Mouse (Mus musculus) embryonic facial prominence, embryonic 12.5 days (tissue): Measurements from ENCODE around the gene Pkd2. TPM values are rescaled to one million over a fixed set of nuclear protein-coding genes. Genes with fewer than 3 reads are reported as not detected.
"Not testable (repeated sequence)": the region's sequence is repeated elsewhere in the genome, so short reads cannot be mapped to it uniquely, and the experiment has no call there.

Source experiments
- ATAC-seq: fragments of 200-750 bp; cut with Nextera tagmentation; 2 replicates; pipeline ENCODE4 v1.8.0; 2017; ENCODE audit not compliant: insufficient number of reproducible peaks, insufficient read depth, low FRiP score, low TSS enrichment
- H3K27ac ChIP-seq: fragments of 300-500 bp; sonication (generic); 2 replicates; pipeline ENCODE4 v1.5.1; 2016; ENCODE audit warnings: mild to moderate bottlenecking
- H3K27me3 ChIP-seq: fragments of 300-500 bp; sonication (generic); 2 replicates; pipeline ENCODE4 v1.6.1; 2016; ENCODE audit warnings: mild to moderate bottlenecking, moderate library complexity
- H3K36me3 ChIP-seq: fragments of 300-500 bp; sonication (generic); 2 replicates; pipeline ENCODE4 v1.6.1; 2016; ENCODE audit warnings: mild to moderate bottlenecking
- H3K4me1 ChIP-seq: fragments of 300-500 bp; sonication (generic); 2 replicates; pipeline ENCODE4 v1.6.1; 2016
- H3K4me2 ChIP-seq: fragments of 300-500 bp; sonication (generic); replicated peaks from 2 replicates; pipeline ENCODE4 v1.6.1; 2016; ENCODE audit warnings: mild to moderate bottlenecking, moderate library complexity
- H3K4me3 ChIP-seq: fragments of 300-500 bp; sonication (generic); 2 replicates; pipeline ENCODE4 v1.5.1; 2016; ENCODE audit warnings: mild to moderate bottlenecking
- H3K9ac ChIP-seq: fragments of 300-500 bp; sonication (generic); 2 replicates; pipeline ENCODE4 v1.6.1; 2016; ENCODE audit warnings: mild to moderate bottlenecking, moderate library complexity
- H3K9me3 ChIP-seq: fragments of 300-500 bp; sonication (generic); 2 replicates; pipeline ENCODE4 v1.6.1; 2016; ENCODE audit warnings: mild to moderate bottlenecking, moderate library complexity
- WGBS: fragments of 180-500 bp; shearing (Covaris S2); methylation state at CpG from one replicate; pipeline ENCODE4 v1.1.7; 2016; 5-methylcytosine and 5-hydroxymethylcytosine counted together
- polyA plus RNA-seq: library from polyadenylated mRNA; unstranded; fragments of >200 nt; fragmentation: Nextera tagmentation; extraction: Ambion mirVana; gene quantifications from 2 replicates; pipeline ENCODE4 v1.2.1, GENCODE M21; 2016

Pkd2 gene
- polyA plus RNA-seq, 1 experiment from 2014 or later: 35.2 TPM

DNA sequence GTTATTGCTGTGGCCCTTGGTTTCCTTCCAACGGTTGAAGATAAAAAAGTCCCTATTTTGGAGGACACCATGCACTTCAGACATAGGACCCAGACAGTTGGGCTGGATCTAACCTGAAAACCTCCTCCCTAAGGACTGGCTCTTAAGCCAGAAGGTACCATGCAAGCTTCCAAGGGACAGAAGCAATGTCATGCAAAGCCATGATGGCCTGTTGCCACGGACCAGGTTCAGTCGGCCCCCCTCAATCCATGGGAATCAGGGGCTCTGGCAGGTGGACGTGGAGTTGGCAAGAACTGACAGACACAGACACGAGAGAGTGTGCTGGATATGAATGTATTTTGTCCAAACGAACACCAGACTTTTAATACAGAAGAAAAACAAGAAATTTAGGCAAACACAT, 16.9 kb upstream of the Pkd2 start:
- no peak overlapping the region for H3K27ac ChIP-seq
- 66% methylated on average over 6 of the region's 6 CpGs for WGBS
- H3K4me3 ChIP-seq: no peak overlapping the region
- H3K9ac ChIP-seq: no peak overlapping the region
- H3K36me3 ChIP-seq: no peaks in the 10 kb centered on the region
- H3K27me3 ChIP-seq: no peaks in the 10 kb centered on the region
- ATAC-seq: no peak
- no peak overlapping the region for H3K4me2 ChIP-seq
- H3K9me3 ChIP-seq: no peaks in the 10 kb centered on the region
- H3K4me1 ChIP-seq: no peaks in the 10 kb centered on the region

DNA sequence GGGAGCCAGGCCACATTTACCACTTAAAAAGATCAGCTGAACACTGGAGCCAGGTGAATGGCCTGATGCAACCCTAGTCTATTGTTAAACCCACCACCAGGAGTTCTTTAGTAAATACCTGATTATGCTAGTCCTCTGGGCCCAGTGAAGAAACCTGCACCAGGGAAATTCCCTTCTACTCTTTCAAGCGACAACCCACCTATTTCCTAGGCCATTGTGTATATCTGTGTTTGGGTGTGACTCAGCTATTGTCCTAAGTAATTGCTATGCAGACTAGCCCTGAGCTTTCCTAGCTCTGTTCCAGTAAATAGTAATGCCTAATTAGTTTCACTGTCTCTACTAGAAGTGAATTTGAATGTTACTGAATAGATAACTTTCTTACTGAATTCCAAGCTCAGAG, 16.4 kb upstream of the Pkd2 start:
- H3K36me3 ChIP-seq: no peaks in the 10 kb centered on the region
- ATAC-seq: no peak
- H3K9ac ChIP-seq: no peak overlapping the region
- 65% methylated on average over 1 of the region's 1 CpGs for WGBS
- no peaks in the 10 kb centered on the region for H3K9me3 ChIP-seq
- no peaks in the 10 kb centered on the region for H3K4me1 ChIP-seq
- H3K4me3 ChIP-seq: no peak overlapping the region
- no peaks in the 10 kb centered on the region for H3K27me3 ChIP-seq
- no peak overlapping the region for H3K27ac ChIP-seq
- H3K4me2 ChIP-seq: no peak overlapping the region

DNA sequence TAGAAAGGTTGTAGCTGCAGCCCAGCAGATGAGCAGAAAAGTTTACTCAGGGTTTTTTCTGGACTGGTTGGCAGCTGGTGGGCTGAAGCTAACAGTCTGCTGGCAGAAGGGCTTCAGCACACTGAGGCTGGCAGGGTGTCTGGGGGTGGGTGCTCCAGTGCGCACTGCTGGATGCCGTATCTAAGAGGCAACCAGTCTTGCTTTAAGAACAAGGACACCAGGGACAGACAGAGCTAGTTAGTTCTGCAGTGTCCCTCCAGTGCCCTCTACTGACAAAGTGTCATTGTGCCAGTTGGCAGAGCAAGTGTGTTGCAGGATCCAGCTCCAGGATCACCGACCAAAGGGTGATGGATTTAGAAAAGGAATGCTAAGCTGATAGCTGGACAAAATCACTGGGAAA, 13.1 kb upstream of the Pkd2 start:
- H3K27ac ChIP-seq: no peak overlapping the region
- no peaks in the 10 kb centered on the region for H3K9me3 ChIP-seq
- H3K9ac ChIP-seq: no peak overlapping the region
- H3K4me3 ChIP-seq: no peak overlapping the region
- WGBS: 10% methylated on average over 3 of the region's 3 CpGs
- H3K4me2 ChIP-seq: no peak overlapping the region
- no peak for ATAC-seq
- no peaks in the 10 kb centered on the region for H3K36me3 ChIP-seq
- no peaks in the 10 kb centered on the region for H3K27me3 ChIP-seq
- no peaks in the 10 kb centered on the region for H3K4me1 ChIP-seq

DNA sequence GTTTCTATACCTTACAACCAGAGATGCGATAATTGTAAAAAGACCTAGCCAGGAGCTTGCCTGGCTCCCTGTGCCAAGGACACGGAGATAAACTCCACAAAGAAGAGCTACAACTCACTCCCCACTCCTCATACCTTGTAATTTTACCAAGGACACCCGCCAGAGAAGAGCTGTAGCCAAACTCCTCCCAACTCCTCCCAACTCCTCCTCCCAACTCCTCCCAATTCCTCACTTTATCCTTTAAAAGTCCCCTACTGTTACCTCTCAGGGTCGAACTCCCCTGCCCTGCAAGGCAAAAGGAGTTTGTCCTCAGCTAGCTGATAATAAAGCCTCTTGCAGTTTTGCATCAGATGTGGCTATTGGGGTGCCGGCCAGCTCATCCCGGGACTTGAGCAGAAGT, 10.9 kb upstream of the Pkd2 start:
- ATAC-seq, H3K4me1 ChIP-seq, H3K36me3 ChIP-seq, H3K27me3 ChIP-seq, H3K9ac ChIP-seq, H3K4me3 ChIP-seq, H3K4me2 ChIP-seq, H3K27ac ChIP-seq, H3K9me3 ChIP-seq: not testable (repeated sequence)
- 18% methylated on average over 6 of the region's 6 CpGs for WGBS

DNA sequence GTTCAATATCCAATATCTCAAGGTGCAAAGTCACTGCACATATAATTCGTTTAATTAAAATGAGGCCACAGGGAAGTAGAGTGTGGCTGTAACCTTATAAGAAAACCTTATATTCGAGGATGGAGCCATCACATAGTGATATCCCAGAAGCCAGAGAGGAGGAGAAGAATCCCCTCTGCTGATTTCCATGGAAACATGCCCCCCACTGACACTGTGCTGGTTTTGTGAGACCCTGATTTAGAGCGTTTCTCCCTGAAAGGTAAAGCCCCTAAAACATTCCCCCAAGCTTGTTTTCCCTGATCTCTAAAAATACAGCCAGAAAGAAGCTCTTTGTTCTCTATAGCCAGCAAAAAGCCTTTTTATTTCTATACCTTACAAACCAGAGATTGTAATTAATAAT, 9.8 kb upstream of the Pkd2 start:
- Histone ChIP-seq H3K27ac (no peak overlapping the region), H3K9me3 (no peaks in the 10 kb centered on the region), H3K9ac (no peak overlapping the region), H3K36me3 (no peaks in the 10 kb centered on the region), H3K4me2 (no peak overlapping the region), H3K4me1 (no peaks in the 10 kb centered on the region), H3K4me3 (no peak overlapping the region), H3K27me3 (no peaks in the 10 kb centered on the region)
- ATAC-seq: no peak
- WGBS: 39% methylated on average over 3 of the region's 3 CpGs

DNA sequence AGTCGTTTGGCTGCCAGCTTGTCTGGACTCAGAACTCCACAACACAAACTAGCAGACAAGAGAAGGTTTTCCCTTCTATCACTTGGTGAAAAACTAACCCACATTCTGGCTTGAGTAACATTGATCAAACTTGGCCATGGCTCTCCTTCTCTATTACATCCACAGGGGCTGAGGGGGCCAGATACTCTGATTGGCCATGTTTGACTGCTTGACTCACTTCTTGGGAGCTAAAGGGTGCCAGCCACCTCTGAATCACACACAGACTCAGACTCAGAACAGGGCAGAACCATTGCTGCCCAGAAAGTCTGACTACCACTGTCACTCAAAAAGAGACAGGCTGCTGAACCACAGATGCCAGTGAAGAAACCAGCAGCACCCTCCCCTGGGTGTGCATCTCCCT, 6.2 kb upstream of the Pkd2 start:
- Histone ChIP-seq H3K27ac (no peak overlapping the region), H3K4me2 (no peak overlapping the region), H3K27me3 (no peaks in the 10 kb centered on the region), H3K9me3 (0 out of 2 replicates have a peak, but pooled peaks cover 3% of the 10 kb centered on the region), H3K4me3 (no peak overlapping the region), H3K36me3 (no peaks in the 10 kb centered on the region), H3K9ac (no peak overlapping the region), H3K4me1 (no peaks in the 10 kb centered on the region)
- 62% methylated on average over 1 of the region's 1 CpGs for WGBS
- no peak for ATAC-seq

DNA sequence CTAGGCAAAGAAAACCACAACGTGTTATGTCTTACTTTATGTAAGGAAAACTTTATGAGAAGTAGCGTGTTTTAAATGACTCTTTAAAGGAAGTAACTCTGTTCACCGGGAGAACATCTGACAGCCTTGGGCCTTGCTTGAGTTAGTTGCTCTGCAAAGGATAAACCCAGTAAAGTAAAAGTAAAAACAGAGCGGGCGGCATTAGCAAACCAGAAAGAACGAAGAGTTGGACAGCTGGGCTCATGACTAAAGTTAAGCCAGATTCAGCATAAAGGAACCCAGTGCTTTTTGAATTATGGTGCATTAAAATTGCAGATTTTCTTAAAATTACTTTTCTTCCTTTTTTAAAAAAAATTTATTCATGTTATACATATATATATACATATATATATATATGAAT, 4.7 kb upstream of the Pkd2 start:
- Histone ChIP-seq H3K9me3 (0 out of 2 replicates have a peak, but pooled peaks cover 3% of the 10 kb centered on the region), H3K4me3 (no peak overlapping the region), H3K27ac (no peak overlapping the region), H3K27me3 (no peaks in the 10 kb centered on the region), H3K9ac (no peak overlapping the region), H3K4me1 (no peaks in the 10 kb centered on the region), H3K36me3 (no peaks in the 10 kb centered on the region), H3K4me2 (no peak overlapping the region)
- ATAC-seq: no peak
- 89% methylated on average over 6 of the region's 6 CpGs for WGBS

DNA sequence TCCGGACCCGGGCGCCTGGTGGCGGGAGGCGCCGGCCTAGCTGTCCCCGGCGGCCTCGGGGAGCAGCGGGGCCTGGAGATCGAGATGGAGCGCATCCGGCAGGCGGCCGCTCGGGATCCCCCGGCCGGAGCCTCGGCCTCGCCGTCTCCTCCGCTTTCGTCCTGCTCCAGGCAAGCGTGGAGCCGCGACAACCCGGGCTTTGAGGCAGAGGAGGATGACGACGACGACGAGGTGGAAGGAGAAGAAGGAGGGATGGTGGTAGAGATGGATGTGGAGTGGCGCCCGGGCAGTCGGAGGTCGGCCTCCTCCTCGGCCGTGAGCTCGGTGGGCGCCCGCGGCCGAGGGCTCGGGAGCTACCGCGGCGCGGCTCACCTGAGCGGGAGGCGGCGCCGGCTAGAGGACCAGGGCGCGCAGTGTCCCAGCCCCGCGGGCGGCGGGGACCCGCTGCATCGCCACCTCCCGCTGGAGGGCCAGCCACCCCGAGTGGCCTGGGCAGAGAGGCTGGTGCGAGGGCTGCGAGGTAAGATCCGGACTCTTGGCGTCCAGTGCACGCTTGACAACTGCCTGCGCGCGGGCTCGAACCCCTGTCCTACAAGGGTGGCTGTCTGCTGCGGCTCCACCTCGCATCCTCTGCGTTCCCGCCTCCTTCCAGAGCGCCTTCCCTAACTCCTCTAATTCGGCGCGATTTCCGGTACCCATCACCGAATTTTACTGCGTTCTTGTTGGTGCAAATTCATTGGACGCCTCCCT, 631 bp downstream of the Pkd2 start:
- Histone ChIP-seq H3K4me1 (no peaks in the 10 kb centered on the region), H3K36me3 (peaks cover 13% of the 10 kb centered on the region; the same call in 1 of the 2 replicates), H3K4me3 (peak overlapping the region; percentile 85), H3K27ac (peak overlapping the region; percentile 95), H3K9me3 (0 out of 2 replicates have a peak, but pooled peaks cover 3% of the 10 kb centered on the region), H3K9ac (peak overlapping the region; percentile 96), H3K27me3 (no peaks in the 10 kb centered on the region), H3K4me2 (peak overlapping the region; percentile 64)
- under 1% methylated on average over 79 of the region's 82 CpGs for WGBS
- ATAC-seq: peak; percentile 64

DNA sequence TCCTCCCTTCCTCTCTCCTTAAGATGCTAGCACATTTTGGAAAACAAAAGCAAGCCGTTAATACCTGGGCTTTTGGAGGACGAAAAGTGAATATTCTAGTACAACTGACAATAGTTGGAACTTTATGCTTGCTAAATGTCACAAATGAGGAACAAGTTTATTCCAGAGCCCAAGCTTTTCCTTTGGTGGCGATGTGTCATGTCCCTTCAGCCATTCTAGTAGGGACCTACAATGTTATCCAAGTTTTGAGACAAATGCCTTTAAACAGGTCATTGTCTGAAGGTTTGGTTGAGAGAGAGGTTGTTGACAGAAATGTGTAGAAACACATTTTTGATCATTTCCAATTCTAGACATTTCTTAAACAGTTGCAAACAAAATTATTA, 1.2 kb downstream of the Pkd2 start:
- peak overlapping the region; percentile 85 for H3K4me3 ChIP-seq
- peak overlapping the region; percentile 64 for H3K4me2 ChIP-seq
- H3K9ac ChIP-seq: peak overlapping the region; percentile 96; the same call in 1 of the 2 replicates
- WGBS: 26% methylated on average over 3 of the region's 3 CpGs
- no peaks in the 10 kb centered on the region for H3K4me1 ChIP-seq
- peaks cover 13% of the 10 kb centered on the region; the same call in 1 of the 2 replicates for H3K36me3 ChIP-seq
- no peaks in the 10 kb centered on the region for H3K27me3 ChIP-seq
- peak overlapping the region; percentile 95; the same call in 1 of the 2 replicates for H3K27ac ChIP-seq
- no peak for ATAC-seq
- 0 out of 2 replicates have a peak, but pooled peaks cover 3% of the 10 kb centered on the region for H3K9me3 ChIP-seq

DNA sequence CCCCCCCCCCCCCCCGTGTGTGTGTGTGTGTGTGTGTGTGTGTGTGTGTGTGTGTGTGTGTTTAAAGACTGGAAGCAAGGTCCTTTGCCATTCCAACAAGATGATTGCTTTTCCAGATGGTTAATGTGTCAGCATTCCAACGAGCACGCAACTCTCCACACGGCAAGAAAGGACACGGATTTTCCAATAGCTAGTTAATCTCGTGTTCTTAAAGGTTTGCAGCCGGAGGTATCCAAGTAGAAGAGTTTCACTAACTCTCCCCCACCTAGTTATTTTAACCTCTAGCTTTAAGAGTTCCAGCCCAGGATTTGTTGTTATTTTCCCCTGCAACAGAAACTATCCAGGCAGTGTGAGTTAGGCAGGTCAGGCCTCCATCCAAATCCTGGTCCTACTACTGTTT, 1.6 kb downstream of the Pkd2 start:
- H3K27me3 ChIP-seq: no peaks in the 10 kb centered on the region
- peak overlapping the region; percentile 64 for H3K4me2 ChIP-seq
- no peak overlapping the region for H3K27ac ChIP-seq
- no peak for ATAC-seq
- H3K9me3 ChIP-seq: 0 out of 2 replicates have a peak, but pooled peaks cover 3% of the 10 kb centered on the region
- peak overlapping the region; percentile 85 for H3K4me3 ChIP-seq
- peaks cover 13% of the 10 kb centered on the region; the same call in 1 of the 2 replicates for H3K36me3 ChIP-seq
- H3K9ac ChIP-seq: no peak overlapping the region
- WGBS: 40% methylated on average over 7 of the region's 7 CpGs
- no peaks in the 10 kb centered on the region for H3K4me1 ChIP-seq

DNA sequence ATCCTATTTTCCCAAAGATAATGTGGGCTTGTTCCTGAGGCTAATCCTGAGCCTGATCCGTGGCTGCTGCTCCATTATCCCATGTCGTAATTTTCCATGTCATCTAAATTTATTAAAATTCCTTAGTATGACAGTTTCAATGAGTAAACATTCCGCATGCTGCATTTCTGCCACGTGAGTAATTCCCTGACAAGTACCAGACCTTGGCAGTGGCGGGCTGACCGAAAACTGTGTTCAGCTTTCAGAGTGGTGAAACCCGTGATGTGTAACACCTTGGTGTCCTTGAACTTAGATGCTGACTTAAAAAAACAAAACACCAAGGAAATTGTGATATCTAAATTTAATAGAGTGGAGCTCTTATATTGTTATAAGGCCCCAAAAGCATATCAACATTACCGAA, 6.0 kb downstream of the Pkd2 start:
- no peak for ATAC-seq
- no peak overlapping the region for H3K4me2 ChIP-seq
- H3K27ac ChIP-seq: no peak overlapping the region
- H3K27me3 ChIP-seq: no peaks in the 10 kb centered on the region
- 77% methylated on average over 8 of the region's 8 CpGs for WGBS
- H3K4me3 ChIP-seq: no peak overlapping the region
- peaks cover 37% of the 10 kb centered on the region for H3K36me3 ChIP-seq
- no peaks in the 10 kb centered on the region for H3K9me3 ChIP-seq
- H3K4me1 ChIP-seq: no peaks in the 10 kb centered on the region
- H3K9ac ChIP-seq: no peak overlapping the region

DNA sequence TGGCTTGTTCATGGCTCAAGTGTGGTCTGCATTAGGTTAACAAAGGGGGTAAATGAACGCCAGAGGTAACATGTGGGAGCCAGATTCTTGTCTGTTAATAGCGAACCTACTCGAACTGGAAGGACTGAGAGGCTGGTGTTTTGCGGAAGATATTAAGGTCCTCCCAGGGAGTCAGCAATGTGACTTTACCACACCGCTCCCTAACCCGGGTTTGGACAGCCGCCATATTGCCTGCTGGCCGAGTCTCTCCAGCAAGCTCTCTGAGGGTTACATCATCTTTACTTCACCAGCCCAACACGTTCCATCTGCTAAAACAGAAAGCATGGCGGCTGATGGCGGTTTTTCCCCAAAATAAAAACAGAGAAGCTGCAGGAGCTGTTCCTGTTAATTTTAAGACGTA, 6.5 kb downstream of the Pkd2 start:
- WGBS: 84% methylated on average over 12 of the region's 12 CpGs
- H3K4me3 ChIP-seq: no peak overlapping the region
- H3K36me3 ChIP-seq: peaks cover 40% of the 10 kb centered on the region
- no peak overlapping the region for H3K9ac ChIP-seq
- ATAC-seq: no peak
- H3K27me3 ChIP-seq: no peaks in the 10 kb centered on the region
- no peak overlapping the region for H3K27ac ChIP-seq
- H3K4me2 ChIP-seq: no peak overlapping the region
- H3K9me3 ChIP-seq: no peaks in the 10 kb centered on the region
- no peaks in the 10 kb centered on the region for H3K4me1 ChIP-seq
